Mouse (Mus musculus) heart, postnatal 10 days (tissue): ENCODE data around the gene Yipf4. TPM values are rescaled to one million over a fixed set of nuclear protein-coding genes. Genes with fewer than 3 reads are reported as not detected.
A peak's percentile ranks its signal among the peaks of the same experiment; 100 is the strongest.

Experiments
- DNase-seq, 2 experiments: peaks; one replicate each; pipeline ENCODE4 v3.0.0; 2021
- intact Hi-C: fragments of 180-260 bp; cut with DNase I; formaldehyde crosslinking; loops from one replicate; pipeline ENCODE4 v1.15.1; 2025
- total RNA-seq, 2 experiments: library from RNA; stranded (reverse); gene quantifications; 2 replicates each; pipeline ENCODE4 v1.2.3; 2021

Gene Yipf4
- total RNA-seq, 2 experiments from 2014 or later: 75.6 to 79.2 TPM

- DNase-seq: no peak
- intact Hi-C loops: no loop called here
These were observed 33.8 kb downstream of the Yipf4 start for GRCm38 (mm10) chr17:74522797-74523723.

DNA sequence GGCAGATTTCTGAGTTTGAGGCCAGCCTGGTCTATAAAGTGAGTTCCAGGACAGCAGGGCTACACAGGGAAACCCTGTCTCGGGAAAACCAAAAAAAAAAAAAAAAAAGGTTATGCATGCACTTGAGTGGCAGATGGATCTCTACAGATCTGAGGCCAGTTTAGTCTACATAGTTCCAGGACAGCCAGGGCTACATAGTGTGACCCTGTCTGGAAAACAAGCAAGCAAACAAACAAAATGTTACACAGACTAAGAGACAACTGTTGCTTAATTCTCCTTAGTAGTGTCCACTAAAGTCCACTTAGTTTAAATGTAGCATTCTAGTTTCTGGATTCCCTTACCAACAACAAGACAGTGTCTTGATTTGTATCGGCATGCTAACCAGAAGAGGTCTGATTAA lies 36.8 kb downstream of the Yipf4 start:
- DNase-seq: no peak
- intact Hi-C loops: no loop called here

DNA sequence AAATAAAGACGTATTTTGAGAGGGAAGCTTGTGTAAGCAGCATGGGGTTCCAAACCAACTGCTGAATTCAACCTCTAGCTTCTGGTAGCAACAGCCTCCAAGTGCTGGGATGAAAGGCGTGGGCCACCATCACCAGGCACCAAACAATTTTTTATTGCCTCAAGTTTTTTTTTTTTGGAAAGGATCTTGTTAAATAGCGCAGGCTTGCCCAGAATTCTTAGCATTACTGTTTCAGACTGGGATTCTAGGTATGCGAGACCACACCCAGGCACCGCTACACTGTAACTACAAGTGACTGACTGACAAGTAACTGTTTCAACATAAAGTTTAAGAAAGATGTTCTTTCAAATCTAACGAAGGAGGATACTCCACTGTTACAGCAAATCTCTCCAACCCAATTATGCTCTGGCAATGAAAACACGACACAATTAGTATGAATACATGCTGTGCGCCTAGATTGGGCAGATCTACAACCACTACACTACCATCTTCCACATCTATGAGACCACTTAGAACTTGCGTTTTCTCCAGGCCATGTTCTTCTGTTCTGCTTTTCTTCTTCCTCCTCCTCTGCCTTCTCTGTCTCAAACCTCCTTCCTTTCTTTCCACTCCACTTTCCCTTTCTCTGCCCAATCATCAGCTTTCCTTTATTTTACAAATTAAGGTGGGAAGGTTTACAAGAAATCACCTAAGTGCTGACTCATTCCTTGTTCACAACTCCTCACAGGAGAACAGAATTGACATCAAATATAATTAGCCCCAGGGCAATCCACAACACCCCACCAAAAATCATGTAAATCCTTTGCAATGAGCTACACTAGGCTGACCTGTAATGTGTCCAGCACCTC lies 37.7 kb downstream of the Yipf4 start:
- DNase-seq: peak in 1 of 2 experiments; percentile 15
- intact Hi-C loops: no loop called here

GRCm38 (mm10) chr17:74527729-74528607 lies 38.7 kb downstream of the Yipf4 start, which contains the start of gene Birc6:
Birc6 (plus strand) TSS chr17:74528295.
- intact Hi-C loops: loop anchor here (2.0 kb wide), 1 partner anchor 39 kb away; the partner anchor contains the start of gene Yipf4
- peak; percentile 100 for DNase-seq

- intact Hi-C loops: loop anchor here (2.0 kb wide), 1 partner anchor 40 kb away; the partner anchor contains the start of gene Yipf4
- no peak for DNase-seq
These were observed 39.6 kb downstream of the Yipf4 start for GRCm38 (mm10) chr17:74528648-74529532.

DNA sequence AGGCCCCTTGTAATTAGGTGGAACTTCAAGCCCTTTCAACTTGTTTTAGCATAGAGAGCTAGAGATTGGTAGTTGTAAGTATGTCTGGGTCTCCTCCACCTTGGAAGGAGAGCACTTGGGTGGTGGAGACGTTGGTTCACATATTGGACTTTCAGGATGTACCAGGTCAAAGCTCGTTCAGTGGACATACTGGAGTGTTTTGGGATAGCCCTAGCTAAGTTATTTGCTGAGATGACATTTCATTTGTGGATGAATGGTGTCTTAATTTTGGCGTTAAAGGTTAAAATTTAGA lies 40.2 kb downstream of the Yipf4 start:
- intact Hi-C loops: loop anchor here (2.0 kb wide), 1 partner anchor 41 kb away; the partner anchor contains the start of gene Yipf4
- no peak for DNase-seq

- intact Hi-C loops: no loop called here
- DNase-seq: no peak
These were observed 45.7 kb downstream of the Yipf4 start for GRCm38 (mm10) chr17:74534971-74535370.

GRCm38 (mm10) chr17:74537526-74537925 lies 48.2 kb downstream of the Yipf4 start:
- intact Hi-C loops: no loop called here

DNA sequence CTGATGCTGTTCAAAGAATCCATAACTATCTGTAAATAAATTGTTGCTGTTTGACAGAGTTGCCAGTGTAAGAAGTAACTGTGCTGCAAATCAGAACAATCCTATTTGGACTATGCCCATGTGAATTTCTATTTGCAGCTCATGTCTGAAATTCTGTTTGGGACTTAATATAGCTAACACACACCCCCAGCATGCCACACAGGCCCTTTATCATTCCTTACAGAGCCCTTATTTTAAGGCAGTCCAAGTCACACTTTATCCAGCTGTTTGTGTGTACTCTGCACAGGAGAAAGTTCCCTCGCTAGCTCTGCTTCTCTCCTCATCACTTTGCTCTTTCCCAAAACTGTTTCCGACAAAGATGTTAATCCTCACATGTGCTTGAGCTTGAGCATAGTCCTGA lies 54.3 kb downstream of the Yipf4 start:
- DNase-seq: no peak
- intact Hi-C loops: no loop called here

More at GRCm38 (mm10) chr17:74537526-74537925, 48.2 kb downstream of the Yipf4 start:
- DNase-seq: no peak

Other genes with a start within 250 kb of the Yipf4 start
- 10 to 100 TPM; 63.7 to 72.1 TPM for gene Memo1, start 194.0 kb upstream of the Yipf4 start, total RNA-seq
- 10 to 100 TPM; 62.3 to 68.4 TPM for gene Dpy30, start 165.5 kb upstream of the Yipf4 start, total RNA-seq
- gene Spast, start 150.5 kb upstream of the Yipf4 start, total RNA-seq: 10 to 100 TPM; 32.2 to 37.9 TPM
- gene Slc30a6, start 93.9 kb upstream of the Yipf4 start, total RNA-seq: 10 to 100 TPM; 10.9 to 11.6 TPM
- gene Nlrc4, start 30.4 kb upstream of the Yipf4 start, total RNA-seq: under 1 TPM; 0.30 to 0.31 TPM
- gene Birc6, start 38.8 kb downstream of the Yipf4 start, total RNA-seq: 100 to 1,000 TPM; 101 to 127 TPM
- 10 to 100 TPM; 33.7 to 38.1 TPM for gene Ttc27, start 228.2 kb downstream of the Yipf4 start, total RNA-seq